Mouse (Mus musculus) erythroblast, adult 5-6 weeks (primary cell): Measurements from ENCODE around the gene Mtnr1b. TPM values are rescaled to one million over a fixed set of nuclear protein-coding genes. Genes with fewer than 3 reads are reported as not detected.

Source experiments
- ATAC-seq: replicated peaks from 2 replicates; pipeline ENCODE4 v1.8.0; 2016; ENCODE audit warnings: moderate number of reproducible peaks, mild to moderate bottlenecking, moderate TSS enrichment, inconsistent platforms; ENCODE audit not compliant: poor library complexity, low FRiP score, severe bottlenecking
- total RNA-seq, 2 experiments: library from RNA; stranded (forward) in 1 of 2; stranded (reverse) in 1 of 2; fragments of 150-400 nt in 1 of 2; fragments of 200-764, 138-1000 nt in 1 of 2; gene quantifications; 2 replicates each; pipeline versions ENCODE4 v1.2.3 to v1.2.4; 2015 to 2017; ENCODE audit warnings: low replicate concordance in 2 of 2

The Mtnr1b gene
- total RNA-seq, 2 experiments from 2014 or later, result not detected

GRCm38 (mm10) chr9:15813002-15813911 is 61.1 kb downstream of the Mtnr1b start:
- no peak for ATAC-seq

GRCm38 (mm10) chr9:15804296-15804695 is 70.1 kb downstream of the Mtnr1b start:
- no peak for ATAC-seq

GRCm38 (mm10) chr9:15802413-15803027 is 71.8 kb downstream of the Mtnr1b start:
- no peak for ATAC-seq

GRCm38 (mm10) chr9:15800402-15800801 is 74.0 kb downstream of the Mtnr1b start:
- no peak for ATAC-seq

- ATAC-seq, result no peak
Measured at GRCm38 (mm10) chr9:15794408-15794807, 79.9 kb downstream of the Mtnr1b start.

GRCm38 (mm10) chr9:15792076-15792475 is 82.3 kb downstream of the Mtnr1b start:
- ATAC-seq, result no peak

- ATAC-seq, result no peak
Measured at GRCm38 (mm10) chr9:15786610-15787009, 87.7 kb downstream of the Mtnr1b start.

- no peak for ATAC-seq
Measured at GRCm38 (mm10) chr9:15786192-15786591, 88.2 kb downstream of the Mtnr1b start.

GRCm38 (mm10) chr9:15781936-15782335 is 92.4 kb downstream of the Mtnr1b start:
- no peak for ATAC-seq

- ATAC-seq, result no peak
Measured at GRCm38 (mm10) chr9:15774911-15775310, 99.4 kb downstream of the Mtnr1b start.

Other genes starting within 250 kb of the Mtnr1b start
- not detected in 2 replicates for gene Deup1, start 246.6 kb downstream of the Mtnr1b start, total RNA-seq (2015; ENCODE audit: low replicate concordance)
- gene Deup1, start 246.6 kb downstream of the Mtnr1b start, total RNA-seq (2017; ENCODE audit: low replicate concordance), result 0.28 TPM in 1 of 2 replicates, not detected in the other
- 6.9 and 8.2 TPM in 2 replicates for gene Slc36a4, start 164.8 kb downstream of the Mtnr1b start, total RNA-seq (2015; ENCODE audit: low replicate concordance)
- gene Slc36a4, start 164.8 kb downstream of the Mtnr1b start, total RNA-seq (2017; ENCODE audit: low replicate concordance), result 2.1 and 3.1 TPM in 2 replicates